Mouse (Mus musculus): ENCODE measurements around the gene Nim1k.

DNA sequence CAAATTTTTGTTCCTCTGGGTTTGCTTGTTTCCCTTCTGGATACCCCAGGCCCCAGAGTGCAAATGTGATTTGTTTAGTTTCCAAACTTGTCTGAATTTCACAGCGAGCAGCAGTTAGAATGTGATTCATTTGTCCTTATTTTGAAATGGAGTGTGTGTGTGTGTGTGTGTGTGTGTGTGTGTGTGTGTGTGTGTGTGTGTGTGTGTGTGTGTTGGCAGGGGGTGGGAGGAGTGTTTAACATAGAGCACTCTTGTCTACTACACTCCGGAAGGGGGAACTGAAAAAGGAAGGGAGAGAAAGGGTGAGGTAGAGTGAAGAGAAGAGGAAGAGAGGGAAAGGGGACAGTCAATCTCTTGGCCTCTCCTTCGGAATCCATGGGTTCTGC is 1.1 kb downstream of the Nim1k start:
- TF ChIP-seq EP300 (IDR thresholded peaks at IDR 0.05; ENCODE audit: low read depth) (no peak), CTCF (IDR thresholded peaks at IDR 0.05; ENCODE audit: low read depth) (no peak)

Measured in liver, postnatal 0 days (tissue).